Mouse (Mus musculus): ENCODE measurements around the gene Tbr1.

The Tbr1 gene

GRCm38 (mm10) chr2:61802656-61803251 lies at the start of gene Tbr1:
Gene Tbr1, plus strand, starts transcription at chr2:61802930.
- DNase-seq = no peak

DNA sequence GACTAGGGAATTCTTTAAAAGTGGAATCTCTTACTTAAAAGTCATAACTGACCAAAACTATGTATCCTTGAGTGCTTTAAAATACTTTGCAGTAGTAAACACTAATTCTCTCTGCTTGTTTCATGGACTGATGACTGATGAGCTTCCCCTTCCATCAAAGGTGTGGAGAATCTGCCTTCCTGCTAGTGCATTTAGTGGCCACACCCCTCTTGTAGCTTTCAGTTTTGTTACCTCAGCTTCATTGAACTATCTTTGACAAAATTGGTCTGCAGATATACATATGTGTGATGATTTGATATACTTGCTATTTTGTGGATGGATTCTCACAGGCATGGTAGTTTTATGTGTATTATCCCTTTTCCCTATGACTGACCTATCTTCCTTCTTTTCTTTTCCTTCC lies 47.7 kb upstream of the Tbr1 start:
- DNase-seq = no peak

DNA sequence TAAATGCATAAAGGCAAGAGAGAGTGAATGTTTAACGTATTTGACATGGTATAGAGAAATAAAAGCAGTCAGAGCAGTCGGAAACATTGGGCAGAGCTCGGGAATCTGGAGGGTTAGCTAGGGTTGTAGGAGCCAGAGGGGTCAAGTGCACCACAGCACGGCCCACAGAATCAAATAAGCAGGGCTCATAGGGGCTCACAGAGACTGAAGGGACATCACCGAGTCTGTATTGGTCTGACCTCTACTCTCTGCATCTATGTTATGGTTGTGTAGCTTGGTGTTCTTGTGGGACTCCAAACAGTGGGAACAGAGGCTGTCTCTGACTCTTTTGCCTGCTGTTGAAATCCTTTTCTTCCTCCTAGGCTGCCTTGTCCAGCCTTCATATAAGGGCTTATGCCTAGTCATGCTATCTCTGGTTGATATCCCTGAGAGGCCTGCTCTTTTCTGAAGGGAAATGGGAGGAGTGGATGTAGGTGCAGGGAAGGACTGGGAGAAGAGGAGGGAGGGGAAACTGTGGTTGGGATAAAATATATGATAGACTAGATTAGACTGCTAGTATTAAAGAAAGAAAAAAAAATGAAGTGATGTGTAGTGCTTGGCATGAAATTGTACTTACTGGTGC lies 43.4 kb upstream of the Tbr1 start:
- DNase-seq = no peak

DNA sequence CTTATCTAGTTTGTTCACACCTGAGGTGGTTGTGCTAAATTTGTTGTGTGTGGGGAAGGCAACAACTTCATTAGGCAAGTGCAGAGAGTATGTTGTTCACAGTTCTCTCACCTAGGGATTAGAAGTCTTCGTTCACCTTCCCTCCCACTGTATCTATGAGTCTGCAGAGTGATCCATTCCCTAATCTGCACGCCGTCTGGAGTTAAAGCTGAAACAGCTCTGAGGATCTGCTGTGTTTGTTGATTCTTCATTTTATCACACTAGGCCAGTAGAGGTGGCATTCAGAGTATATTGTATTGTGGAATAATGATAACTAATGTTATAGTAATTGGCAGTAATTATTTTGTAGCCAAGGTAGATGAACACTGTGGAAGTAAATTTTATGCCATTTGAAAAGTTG lies 42.7 kb upstream of the Tbr1 start:
- no peak for DNase-seq

- DNase-seq = no peak
These were observed 38.1 kb upstream of the Tbr1 start for GRCm38 (mm10) chr2:61764470-61765105.

GRCm38 (mm10) chr2:61765526-61765925 lies 37.2 kb upstream of the Tbr1 start:
- no peak for DNase-seq

- DNase-seq = no peak
These were observed 21.9 kb upstream of the Tbr1 start for GRCm38 (mm10) chr2:61780794-61781193.

- no peak for DNase-seq
These were observed 7.8 kb upstream of the Tbr1 start for GRCm38 (mm10) chr2:61794960-61795359.

- no peak for DNase-seq
These were observed 4.7 kb upstream of the Tbr1 start for GRCm38 (mm10) chr2:61798048-61798447.

DNA sequence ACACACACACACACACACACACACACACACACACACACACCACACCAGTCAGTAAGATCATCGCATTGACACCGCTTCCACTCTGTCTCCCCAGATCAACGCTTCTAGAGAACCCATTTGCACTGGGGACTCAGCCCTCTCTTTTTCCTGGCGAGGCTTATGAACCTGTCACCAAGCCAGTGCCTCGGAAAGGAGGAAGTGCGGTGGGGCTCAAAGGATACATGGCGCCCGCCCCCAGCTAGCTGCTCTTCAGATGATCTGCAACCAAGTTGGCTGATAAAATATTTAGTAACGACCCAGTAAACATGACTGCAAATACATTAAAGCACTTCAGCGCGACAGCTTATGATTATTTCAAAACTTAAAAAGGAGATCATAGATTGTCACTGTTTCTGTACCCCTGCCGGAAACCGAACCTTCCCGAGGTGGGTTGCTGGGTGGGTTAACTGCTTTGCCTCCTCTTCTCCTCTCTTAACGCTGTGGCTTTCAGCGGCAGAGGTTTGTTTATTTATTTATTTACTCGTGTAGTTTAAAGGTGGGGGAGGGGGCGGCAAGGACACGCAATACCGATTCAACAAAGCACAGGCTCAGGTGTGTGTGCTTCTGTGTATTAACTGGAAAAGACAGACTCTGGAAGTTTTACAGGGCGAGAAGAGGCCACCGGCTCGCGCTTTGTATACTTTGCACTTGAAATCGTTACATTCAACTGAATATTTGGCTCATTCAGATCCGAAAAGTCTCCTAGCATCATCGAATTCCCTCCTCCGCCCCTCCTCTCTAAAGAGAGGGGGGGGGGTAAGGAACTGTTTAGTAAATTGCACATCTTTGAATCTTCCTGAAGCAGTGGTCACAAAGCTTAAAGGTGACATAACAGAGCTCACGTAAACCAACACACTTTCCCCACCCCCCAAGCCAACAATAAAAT lies 975 bp downstream of the Tbr1 start:
- no peak for DNase-seq

- DNase-seq = no peak
These were observed 1.7 kb downstream of the Tbr1 start for GRCm38 (mm10) chr2:61804382-61804840.

DNA sequence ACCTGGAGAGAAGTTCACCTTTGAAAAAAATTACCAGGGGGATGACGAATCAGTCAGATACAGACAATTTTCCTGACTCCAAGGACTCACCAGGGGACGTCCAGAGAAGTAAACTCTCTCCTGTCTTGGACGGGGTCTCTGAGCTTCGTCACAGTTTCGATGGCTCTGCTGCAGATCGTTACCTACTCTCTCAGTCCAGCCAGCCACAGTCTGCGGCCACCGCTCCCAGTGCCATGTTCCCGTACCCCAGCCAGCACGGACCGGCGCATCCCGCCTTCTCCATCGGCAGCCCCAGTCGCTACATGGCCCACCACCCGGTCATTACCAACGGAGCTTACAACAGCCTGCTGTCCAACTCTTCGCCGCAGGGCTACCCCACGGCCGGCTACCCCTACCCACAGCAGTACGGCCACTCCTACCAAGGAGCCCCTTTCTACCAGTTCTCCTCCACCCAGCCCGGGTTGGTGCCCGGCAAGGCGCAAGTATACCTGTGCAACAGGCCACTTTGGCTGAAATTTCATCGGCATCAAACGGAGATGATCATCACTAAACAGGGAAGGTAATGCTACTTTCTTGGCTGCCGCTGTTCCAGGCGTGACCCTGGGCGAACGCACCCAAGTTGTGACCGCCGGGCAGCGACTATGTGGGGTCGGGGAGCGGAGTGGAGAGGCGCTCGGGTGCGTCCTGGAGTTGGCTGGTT lies 2.3 kb downstream of the Tbr1 start:
- no peak for DNase-seq

DNA sequence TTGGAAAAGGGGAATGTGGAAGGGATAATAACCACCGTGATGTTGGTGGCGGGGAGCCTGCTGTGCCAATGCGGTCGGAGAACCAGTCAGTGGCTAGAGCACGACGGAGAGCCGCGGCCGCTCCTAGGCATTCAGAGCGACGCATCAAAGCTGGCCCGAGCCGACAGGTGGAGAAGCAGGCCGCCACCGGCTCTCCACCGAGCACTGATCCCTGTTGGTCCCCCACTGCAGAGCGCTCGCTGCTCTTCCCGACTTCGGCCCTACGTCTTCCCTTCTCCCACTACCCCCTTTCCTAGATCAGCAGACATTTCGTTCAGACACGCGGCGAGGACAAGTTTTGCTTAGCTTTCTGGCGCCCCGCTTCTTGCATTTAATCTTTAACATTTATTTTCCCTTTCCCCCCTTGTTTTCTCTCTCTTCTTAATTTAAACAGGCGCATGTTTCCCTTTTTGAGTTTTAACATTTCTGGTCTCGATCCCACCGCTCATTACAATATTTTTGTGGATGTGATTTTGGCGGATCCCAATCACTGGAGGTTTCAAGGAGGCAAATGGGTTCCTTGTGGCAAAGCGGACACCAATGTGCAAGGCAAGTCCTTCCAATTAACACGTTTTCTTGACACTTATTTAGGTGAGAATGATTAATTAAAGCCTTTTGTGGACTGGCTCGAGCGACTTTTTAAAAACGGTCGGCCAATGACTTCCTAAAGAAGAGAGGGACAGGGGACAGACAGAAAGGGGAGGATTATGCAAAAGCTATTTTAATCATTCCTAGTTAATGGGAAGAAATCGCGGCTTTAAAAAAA lies 3.0 kb downstream of the Tbr1 start:
- no peak for DNase-seq

DNA sequence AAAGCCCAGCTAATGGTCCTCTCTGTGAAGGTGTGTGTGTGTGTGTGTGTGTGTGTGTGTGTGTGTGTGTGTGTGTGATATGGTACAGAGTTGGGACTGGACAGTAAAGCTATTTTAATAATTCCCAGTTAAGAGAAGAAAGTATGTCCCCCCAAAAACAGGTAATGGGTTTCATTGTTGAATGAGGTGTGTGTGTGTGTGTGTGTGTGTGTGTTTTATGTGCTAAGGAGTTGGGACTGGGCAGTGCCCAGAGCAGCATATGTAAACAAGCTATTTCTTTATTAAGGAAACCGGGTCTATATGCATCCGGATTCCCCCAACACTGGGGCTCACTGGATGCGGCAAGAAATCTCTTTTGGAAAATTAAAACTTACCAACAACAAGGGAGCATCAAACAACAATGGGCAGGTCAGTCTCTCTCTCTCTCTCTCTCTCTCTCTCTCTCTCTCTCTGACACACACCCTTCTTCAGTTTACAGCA lies 3.7 kb downstream of the Tbr1 start:
- DNase-seq = no peak

GRCm38 (mm10) chr2:61807151-61807550 lies 4.4 kb downstream of the Tbr1 start:
- DNase-seq = no peak

- DNase-seq = no peak
These were observed 5.1 kb downstream of the Tbr1 start for GRCm38 (mm10) chr2:61807781-61808180.

DNA sequence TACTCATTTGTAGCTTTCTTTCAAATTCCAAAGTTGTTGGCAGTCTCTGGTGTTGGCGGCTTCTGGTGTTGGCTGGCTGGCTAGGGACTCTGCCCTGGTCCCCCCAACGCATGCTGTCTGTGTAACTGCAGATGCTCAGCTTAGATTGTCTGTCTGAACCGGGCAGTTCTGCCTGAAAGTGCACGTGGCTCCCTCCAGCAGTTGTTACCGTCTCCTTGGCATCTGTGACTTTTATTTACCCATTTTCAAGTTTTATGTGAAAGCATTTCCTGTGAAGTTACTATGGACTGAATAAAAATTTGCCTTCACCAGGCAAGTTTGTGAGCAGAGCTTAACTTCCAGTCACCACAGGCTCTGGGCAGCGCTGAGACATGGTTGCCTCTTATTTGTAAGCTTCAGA lies 6.0 kb downstream of the Tbr1 start:
- DNase-seq = no peak

DNA sequence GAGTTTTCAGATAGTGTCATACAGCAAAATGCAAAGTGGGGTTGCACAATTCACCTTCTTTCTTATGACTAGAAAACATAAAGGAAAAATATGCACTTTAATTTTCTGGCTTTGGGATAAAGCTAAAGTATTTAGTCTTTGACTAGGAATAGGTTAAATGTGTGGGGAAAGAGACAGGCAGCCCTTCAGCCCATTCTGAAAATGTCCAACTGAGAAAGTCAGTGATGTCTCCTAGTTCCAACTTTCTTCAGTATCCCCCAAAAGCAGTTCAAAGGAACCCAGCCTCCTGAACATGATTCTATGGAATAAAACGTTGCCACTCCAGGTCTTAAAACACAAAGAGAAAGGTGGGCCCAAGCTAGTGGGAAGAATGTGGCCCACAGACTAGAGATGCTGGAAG lies 6.7 kb downstream of the Tbr1 start:
- no peak for DNase-seq

DNA sequence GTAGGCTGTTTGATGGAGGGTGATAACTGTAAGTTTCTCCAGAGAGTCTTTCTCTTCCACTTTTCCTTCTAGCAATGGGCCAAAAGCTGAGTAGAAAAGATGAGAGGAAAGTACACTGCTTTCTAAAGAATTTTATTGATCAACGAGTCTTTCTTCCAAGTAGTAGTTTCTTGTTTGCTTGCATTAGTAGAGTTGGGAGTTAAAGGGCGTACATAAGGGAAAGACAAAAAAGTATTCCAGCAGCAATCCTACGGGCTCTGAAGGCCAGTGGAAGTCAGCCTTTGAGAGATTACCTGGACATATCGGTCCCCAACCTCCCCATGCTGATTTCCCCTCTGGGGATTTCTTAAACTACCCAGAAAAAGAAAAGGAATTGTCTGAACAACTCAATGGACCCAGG lies 8.0 kb downstream of the Tbr1 start:
- DNase-seq = no peak

DNA sequence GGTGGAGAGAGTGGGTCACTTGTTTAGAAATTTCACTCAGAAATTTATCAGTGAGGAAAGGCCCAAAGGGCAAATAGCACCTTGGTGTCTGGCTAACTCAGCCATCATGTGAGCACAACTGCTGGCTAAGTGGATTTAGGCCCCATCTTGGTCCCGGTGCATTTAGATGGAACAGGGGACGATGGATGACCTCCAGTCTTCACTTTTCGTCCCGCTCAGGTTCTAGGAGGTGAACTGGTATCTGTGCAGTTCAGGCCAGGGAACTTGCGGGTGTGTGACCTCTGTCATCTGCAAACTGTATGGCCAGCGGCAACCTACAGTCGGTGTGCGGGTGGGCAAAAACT lies 8.4 kb downstream of the Tbr1 start:
- no peak for DNase-seq

DNA sequence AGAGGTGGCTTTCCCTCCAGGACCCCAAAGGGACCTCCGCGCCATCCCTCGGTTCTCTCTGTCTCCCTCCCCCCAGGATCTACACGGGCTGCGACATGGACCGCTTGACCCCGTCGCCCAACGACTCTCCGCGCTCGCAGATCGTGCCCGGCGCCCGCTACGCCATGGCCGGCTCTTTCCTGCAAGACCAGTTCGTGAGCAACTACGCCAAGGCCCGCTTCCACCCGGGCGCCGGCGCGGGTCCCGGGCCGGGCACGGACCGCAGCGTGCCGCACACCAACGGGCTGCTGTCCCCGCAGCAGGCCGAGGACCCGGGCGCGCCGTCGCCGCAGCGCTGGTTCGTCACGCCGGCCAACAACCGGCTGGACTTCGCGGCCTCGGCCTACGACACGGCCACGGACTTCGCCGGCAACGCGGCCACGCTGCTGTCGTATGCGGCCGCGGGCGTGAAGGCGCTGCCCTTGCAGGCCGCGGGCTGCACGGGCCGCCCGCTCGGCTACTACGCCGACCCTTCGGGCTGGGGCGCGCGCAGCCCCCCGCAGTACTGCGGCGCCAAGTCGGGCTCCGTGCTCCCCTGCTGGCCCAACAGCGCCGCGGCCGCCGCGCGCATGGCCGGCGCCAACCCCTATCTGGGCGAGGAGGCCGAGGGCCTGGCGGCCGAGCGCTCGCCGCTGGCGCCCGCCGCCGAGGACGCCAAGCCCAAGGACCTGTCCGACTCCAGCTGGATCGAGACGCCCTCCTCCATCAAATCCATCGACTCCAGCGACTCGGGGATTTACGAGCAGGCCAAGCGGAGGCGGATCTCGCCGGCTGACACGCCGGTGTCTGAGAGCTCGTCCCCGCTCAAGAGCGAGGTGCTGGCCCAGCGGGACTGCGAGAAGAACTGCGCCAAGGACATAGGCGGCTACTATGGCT lies 9.0 kb downstream of the Tbr1 start:
- DNase-seq = no peak

Data from lung, postnatal 36 days (tissue).